ENCODE assay signal across 23 mouse cellular contexts in genomic region chr13:101796983-101797382, GRCm38 (mm10). TPM values are rescaled to one million over a fixed set of nuclear protein-coding genes. Genes with fewer than 3 reads are reported as not detected.
A peak's percentile ranks its signal among the peaks of the same experiment; 100 is the strongest.
DNase-seq lines count a peak whose midpoint lies in the region; ATAC-seq lines count a peak whose summit lies in the region.
"Had no signal": no experiment of that assay in that cellular context is flagged by ENCODE, and none has a peak within 500 bp of the region (broad histone marks: within the 10 kb centered on the region; RNA-seq: fewer than 3 reads in every experiment).

No protein-coding gene starts in this region.

- DNase-seq in heart, adult 11 months = peak; percentile 86
- DNase-seq in heart, postnatal 14 days = no peak
- peak; percentile 36 for DNase-seq in CD4-positive helper T cell, adult 2 months (ENCODE audit: low read depth, low spot score)
- DNase-seq in ZHBTc4 (ENCODE audit: low read depth, low spot score) = peak; percentile 23
- DNase-seq in gastrocnemius, adult 8-10 months (ENCODE audit: low spot score in 2 of 2) = no peak
- DNase-seq: adrenal gland, postnatal 14 days; cerebellum, adult 11 months; cerebellum, postnatal 10 days; embryo, embryonic 11 days; forebrain, postnatal 0 days; gastrocnemius, adult 2 months; heart, adult 2 months; heart, postnatal 4 days; kidney, adult 18-20 months; left cerebral cortex, postnatal 4 days; lung, embryonic 14.5 days; lung, postnatal 36 days had no signal

- peaks cover 17% of the 10 kb centered on the region for H3K4me1 ChIP-seq in midbrain, embryonic 16.5 days (ENCODE audit: control insufficient read depth, insufficient read depth, low read length)

- no peaks in the 10 kb centered on the region; the same call in 1 of the 2 replicates for H3K27me3 ChIP-seq in midbrain, embryonic 16.5 days (ENCODE audit: control insufficient read depth, insufficient read depth, low read depth, low read length)

- no peaks in the 10 kb centered on the region for H3K36me3 ChIP-seq in midbrain, embryonic 16.5 days (ENCODE audit: control insufficient read depth, insufficient read depth, low read length)
- H3K36me3 ChIP-seq: midbrain, embryonic 10.5 days had no signal

- H3K9ac ChIP-seq in midbrain, embryonic 16.5 days (ENCODE audit: low read depth, low read length) = no peak overlapping the region
- H3K9ac ChIP-seq: forebrain, postnatal 0 days; lung, embryonic 14.5 days had no signal

- intact Hi-C loops in heart, postnatal 14 days (cut with DNase I) = no loop called here

- H3K27ac ChIP-seq in midbrain, embryonic 16.5 days (ENCODE audit: low read length) = no peak overlapping the region
- H3K27ac ChIP-seq: gastrocnemius, adult 2 months; heart, adult 2 months; hindbrain, postnatal 0 days; kidney, postnatal 0 days; left cerebral cortex, adult 2 months; midbrain, embryonic 10.5 days had no signal

- ATAC-seq in inflammation-experienced regulatory T-cells, adult 6 months = peak; percentile 77
- ATAC-seq in midbrain, embryonic 16.5 days = no peak
- ATAC-seq: forebrain, postnatal 0 days; hindbrain, postnatal 0 days had no signal

- H3K4me2 ChIP-seq in midbrain, embryonic 16.5 days (ENCODE audit: low read length) = no peak overlapping the region
- H3K4me2 ChIP-seq: lung, embryonic 14.5 days had no signal

- H3K4me3 ChIP-seq in midbrain, embryonic 16.5 days (ENCODE audit: low read depth, low read length) = no peak overlapping the region
- H3K4me3 ChIP-seq: gastrocnemius, adult 2 months; heart, adult 2 months; left cerebral cortex, adult 2 months; midbrain, embryonic 10.5 days had no signal

- H3K9me3 ChIP-seq in midbrain, embryonic 16.5 days (replicated peaks; ENCODE audit: control insufficient read depth, low read length, poor library complexity, severe bottlenecking) = no peaks in the 10 kb centered on the region
- H3K9me3 ChIP-seq: midbrain, embryonic 10.5 days had no signal

- WGBS in midbrain, embryonic 16.5 days = 51% methylated on average over 6 of the region's 6 CpGs

RNA-seq across cellular contexts. Expression of gene Pik3r1, which starts 29.0 kb away (rescaled TPM):
- 100 to 1,000 TPM in 1 of 2 experiments, 10 to 100 TPM in 1; 99.1 to 106 TPM for total RNA-seq in heart, postnatal 14 days (2021)
- 10 to 100 TPM; 78.0 to 94.8 (median 90.1) TPM for polyA plus RNA-seq in inflammation-experienced regulatory T-cells, adult 6 months (2017; shearing (Covaris generic))
- 45.7 and 49.1 TPM in 2 replicates for polyA plus RNA-seq in midbrain, embryonic 16.5 days (2015; fragmentation: Nextera tagmentation; extraction: Ambion mirVana)
- 10 to 100 TPM; 17.8 to 64.2 (median 20.3) TPM for total RNA-seq in gastrocnemius, adult 8-10 months (2022)

Comparison
In these comparisons a context has a peak if more than half of its experiments do, and no peak if none do; other contexts are left out.
1. DNase-seq: peak in heart, adult 11 months (single experiment), CD4-positive helper T cell, adult 2 months (single experiment) and ZHBTc4 (single experiment); none in heart, postnatal 14 days (0 of 2) and gastrocnemius, adult 8-10 months (0 of 2).